Mouse (Mus musculus) kidney, embryonic 16.5 days (tissue): ENCODE measurements around the gene Ccdc17. TPM values are rescaled to one million over a fixed set of nuclear protein-coding genes. Genes with fewer than 3 reads are reported as not detected.

Source experiments
- ATAC-seq: fragments of 200-750 bp; cut with Nextera tagmentation; 2 replicates; pipeline ENCODE4 v1.8.0; 2017; ENCODE audit warnings: moderate TSS enrichment; ENCODE audit not compliant: low FRiP score, low TSS enrichment
- H3K27ac ChIP-seq: fragments of 300-500 bp; sonication (generic); 2 replicates; pipeline ENCODE4 v1.5.1; 2014; ENCODE audit warnings: low read length
- H3K27me3 ChIP-seq: fragments of 300-500 bp; sonication (generic); 2 replicates; pipeline ENCODE4 v1.6.1; 2014; ENCODE audit warnings: low read length, control low read depth, mixed read lengths; ENCODE audit not compliant: insufficient read depth
- H3K36me3 ChIP-seq: fragments of 300-500 bp; sonication (generic); 2 replicates; pipeline ENCODE4 v1.6.1; 2014; ENCODE audit warnings: low read length, control low read depth, mixed read lengths; ENCODE audit not compliant: insufficient read depth
- H3K4me1 ChIP-seq: fragments of 300-500 bp; sonication (generic); 2 replicates; pipeline ENCODE4 v1.6.1; 2014; ENCODE audit warnings: low read length, control low read depth, mixed read lengths; ENCODE audit not compliant: insufficient read depth
- H3K4me2 ChIP-seq: fragments of 300-500 bp; sonication (generic); replicated peaks from 2 replicates; pipeline ENCODE4 v1.6.1; 2014; ENCODE audit warnings: low read depth, low read length
- H3K4me3 ChIP-seq: fragments of 300-500 bp; sonication (generic); 2 replicates; pipeline ENCODE4 v1.5.1; 2014; ENCODE audit warnings: mild to moderate bottlenecking, low read length
- H3K9ac ChIP-seq: fragments of 300-500 bp; sonication (generic); replicated peaks from 2 replicates; pipeline ENCODE4 v1.6.1; 2014; ENCODE audit warnings: low read length
- H3K9me3 ChIP-seq: fragments of 300-500 bp; sonication (generic); 2 replicates; pipeline ENCODE4 v1.6.1; 2016; ENCODE audit warnings: low read length, control low read depth
- WGBS: fragments of 180-500 bp; shearing (Covaris S2); extraction: QIAGEN DNeasy Blood & Tissue Kit; methylation state at CpG from one replicate; pipeline ENCODE4 v1.1.7; 2014; 5-methylcytosine and 5-hydroxymethylcytosine counted together
- polyA plus RNA-seq: library from polyadenylated mRNA; unstranded; fragments of >200 nt; fragmentation: Nextera tagmentation; extraction: Ambion mirVana; gene quantifications from 2 replicates; pipeline ENCODE4 v1.2.1, GENCODE M21; 2015

The Ccdc17 gene
- polyA plus RNA-seq, 1 experiment from 2014 or later = 5.2 TPM

DNA sequence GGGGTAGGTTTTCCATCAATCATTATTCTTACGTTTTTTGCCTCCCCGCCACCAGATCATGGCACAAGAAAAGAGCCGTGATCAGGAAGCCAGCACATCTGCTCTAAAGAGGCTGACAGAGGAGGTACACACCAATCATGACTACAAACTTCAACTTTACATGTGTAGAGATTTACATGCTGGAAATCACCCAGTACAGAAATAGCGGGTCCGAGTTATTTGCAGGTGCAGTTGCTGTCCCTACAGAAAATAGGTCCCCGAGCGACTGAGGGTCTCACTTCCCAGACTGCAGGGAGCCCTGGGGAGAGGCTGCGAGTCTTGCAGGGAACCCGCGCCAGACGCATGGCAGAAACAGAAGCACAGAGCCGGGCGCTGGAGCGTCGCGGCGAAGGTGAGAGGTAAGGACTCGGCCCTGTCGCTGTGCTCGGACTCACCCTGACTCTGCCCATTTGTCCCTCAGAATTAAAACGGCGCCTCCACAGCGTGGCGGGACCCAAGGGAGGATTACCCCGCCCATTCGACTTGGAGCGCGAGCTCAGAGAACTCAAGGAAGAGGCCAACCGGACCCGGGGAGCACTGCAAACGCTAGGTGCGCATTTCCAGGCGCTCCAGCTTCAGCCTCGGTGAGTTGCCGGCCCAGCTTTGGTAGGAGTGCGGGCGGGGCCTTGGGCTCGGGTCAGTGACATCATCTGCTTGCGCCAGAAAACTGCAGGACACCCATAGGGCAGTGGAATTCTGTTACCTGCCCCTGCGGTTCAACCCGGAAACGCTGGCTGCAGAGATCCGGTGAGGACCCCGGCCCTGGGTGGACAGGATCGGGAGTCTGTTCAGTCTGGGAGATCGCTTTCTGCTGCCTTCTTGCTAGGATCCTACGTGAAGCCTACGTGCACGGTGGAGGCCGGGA, 776 bp downstream of the Ccdc17 start:
- H3K9me3 ChIP-seq = no peaks in the 10 kb centered on the region
- no peaks in the 10 kb centered on the region for H3K27me3 ChIP-seq
- peak overlapping the region; percentile 96 for H3K4me2 ChIP-seq
- peaks cover 25% of the 10 kb centered on the region for H3K36me3 ChIP-seq
- under 1% methylated on average over 50 of the region's 50 CpGs for WGBS
- peak overlapping the region; percentile 89 for H3K27ac ChIP-seq
- ATAC-seq = peak; percentile 96
- peaks cover 20% of the 10 kb centered on the region for H3K4me1 ChIP-seq
- peak overlapping the region; percentile 68 for H3K4me3 ChIP-seq
- H3K9ac ChIP-seq = peak overlapping the region; percentile 72

DNA sequence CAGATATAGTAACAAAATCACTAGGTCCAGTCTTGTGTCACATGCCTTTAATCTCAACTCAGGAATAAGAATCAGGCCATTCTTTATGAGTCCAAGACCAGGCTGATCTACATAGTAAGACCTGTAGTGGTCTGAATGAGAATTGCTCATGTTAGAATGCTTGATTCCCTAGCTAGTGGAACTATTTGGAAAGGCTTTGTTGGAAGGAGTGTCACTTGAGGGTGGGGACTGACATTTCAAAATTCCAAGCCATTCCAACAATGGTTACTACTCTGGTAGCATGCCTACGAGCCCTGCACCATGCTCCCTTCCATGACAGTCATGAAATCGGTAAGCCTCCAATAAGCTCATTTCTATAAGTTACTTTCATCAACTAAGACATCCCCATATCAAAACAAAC, 16.2 kb downstream of the Ccdc17 start:
- H3K36me3 ChIP-seq = peaks cover 44% of the 10 kb centered on the region

GRCm38 (mm10) chr4:116615237-116615636, 18.8 kb downstream of the Ccdc17 start:
- Histone ChIP-seq H3K27me3 (no peaks in the 10 kb centered on the region), H3K36me3 (peaks cover 44% of the 10 kb centered on the region)
- WGBS = 97% methylated on average over 2 of the region's 2 CpGs

More for the DNA sequence above, 16.2 kb downstream of the Ccdc17 start:
- Histone ChIP-seq H3K9ac (no peak overlapping the region), H3K27ac (no peak overlapping the region), H3K4me3 (no peak overlapping the region), H3K4me2 (no peak overlapping the region), H3K4me1 (no peaks in the 10 kb centered on the region), H3K9me3 (no peaks in the 10 kb centered on the region), H3K27me3 (no peaks in the 10 kb centered on the region)
- ATAC-seq = no peak
- WGBS = 93% methylated on average over 2 of the region's 2 CpGs

GRCm38 (mm10) chr4:116624831-116625230, 28.4 kb downstream of the Ccdc17 start:
- Histone ChIP-seq H3K9ac (no peak overlapping the region), H3K4me3 (no peak overlapping the region), H3K27ac (no peak overlapping the region), H3K4me1 (peaks cover 18% of the 10 kb centered on the region), H3K36me3 (peaks cover 12% of the 10 kb centered on the region), H3K9me3 (no peaks in the 10 kb centered on the region), H3K4me2 (no peak overlapping the region), H3K27me3 (no peaks in the 10 kb centered on the region)
- WGBS = 93% methylated on average over 4 of the region's 4 CpGs
- ATAC-seq = no peak

More at GRCm38 (mm10) chr4:116615237-116615636, 18.8 kb downstream of the Ccdc17 start:
- Histone ChIP-seq H3K27ac (no peak overlapping the region), H3K4me1 (no peaks in the 10 kb centered on the region), H3K4me2 (no peak overlapping the region), H3K4me3 (no peak overlapping the region), H3K9me3 (no peaks in the 10 kb centered on the region), H3K9ac (no peak overlapping the region)
- ATAC-seq = no peak

GRCm38 (mm10) chr4:116626658-116627358, 30.4 kb downstream of the Ccdc17 start:
- Histone ChIP-seq H3K4me3 (peak overlapping the region; percentile 90), H3K4me2 (peak overlapping the region; percentile 70), H3K4me1 (peaks cover 18% of the 10 kb centered on the region), H3K36me3 (peaks cover 4% of the 10 kb centered on the region; the same call in 1 of the 2 replicates), H3K9ac (peak overlapping the region; percentile 81), H3K9me3 (no peaks in the 10 kb centered on the region), H3K27me3 (no peaks in the 10 kb centered on the region), H3K27ac (peak overlapping the region; percentile 92)
- peak; percentile 81 for ATAC-seq
- WGBS = under 1% methylated on average over 51 of the region's 53 CpGs

- Histone ChIP-seq H3K27me3 (no peaks in the 10 kb centered on the region), H3K36me3 (0 out of 2 replicates have a peak, but pooled peaks cover 4% of the 10 kb centered on the region), H3K4me3 (peak overlapping the region; percentile 90), H3K4me1 (peaks cover 18% of the 10 kb centered on the region), H3K9ac (peak overlapping the region; percentile 81), H3K27ac (peak overlapping the region; percentile 92), H3K4me2 (peak overlapping the region; percentile 70), H3K9me3 (no peaks in the 10 kb centered on the region)
- WGBS = 1% methylated on average over 13 of the region's 13 CpGs
- ATAC-seq = peak; percentile 95
Observed at GRCm38 (mm10) chr4:116627359-116627716, 30.9 kb downstream of the Ccdc17 start.

DNA sequence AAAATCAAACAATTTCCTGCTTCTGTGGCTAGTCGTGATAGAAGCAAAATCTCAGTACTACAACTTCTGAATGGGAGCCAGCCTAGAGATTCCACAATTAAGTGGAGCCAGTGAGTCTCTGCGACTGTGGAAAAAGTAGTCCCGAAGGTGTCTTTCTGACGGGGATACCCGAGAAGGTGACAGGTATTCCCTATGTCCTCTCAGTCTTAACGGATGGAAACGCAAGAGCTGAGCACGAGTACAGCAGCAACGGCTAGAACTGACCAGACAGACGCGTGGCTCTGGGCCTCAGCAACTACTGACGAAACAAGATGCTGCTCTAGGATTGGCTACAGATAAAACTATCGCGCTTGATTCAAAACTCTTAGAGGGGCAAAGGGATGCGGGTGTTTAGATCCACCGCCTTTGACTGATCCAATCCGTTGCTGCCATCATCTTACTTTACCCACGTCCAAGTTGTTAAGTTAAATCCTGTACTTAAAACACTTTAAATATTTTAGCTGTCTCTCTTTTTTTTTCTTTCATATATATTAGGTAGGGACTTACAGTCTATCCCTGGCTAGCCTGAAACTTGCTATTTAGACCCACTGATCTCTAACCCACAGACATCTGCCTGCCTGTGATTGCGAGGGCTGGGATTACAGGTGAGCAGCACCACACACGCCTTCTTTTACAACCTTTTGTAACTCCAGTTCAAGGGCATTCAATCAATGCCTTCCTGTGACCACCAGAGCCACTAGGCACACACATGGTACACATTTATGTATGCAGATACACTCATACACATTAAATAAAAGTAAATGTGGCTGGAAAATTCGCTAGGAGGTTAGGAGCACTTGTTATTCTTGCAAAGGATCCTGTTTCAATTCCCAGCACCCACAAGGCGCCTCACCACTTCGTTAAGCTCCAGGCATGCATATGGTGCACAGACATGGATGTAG, 31.5 kb downstream of the Ccdc17 start, which contains the start of gene Nasp:
Gene Nasp (minus strand): TSS at position 220 of the 941 bp plus-strand sequence.
- 0 out of 2 replicates have a peak, but pooled peaks cover 4% of the 10 kb centered on the region for H3K36me3 ChIP-seq
- peak within 1 kb of the TSS; percentile 81 for H3K9ac ChIP-seq
- H3K4me3 ChIP-seq = peak within 1 kb of the TSS; percentile 90
- peak within 1 kb of the TSS; percentile 92 for H3K27ac ChIP-seq
- peaks cover 18% of the 10 kb centered on the region for H3K4me1 ChIP-seq
- peak within 1 kb of the TSS; percentile 70 for H3K4me2 ChIP-seq
- peak; percentile 92 for ATAC-seq
- 5% methylated on average over 23 of the region's 23 CpGs for WGBS
- no peaks in the 10 kb centered on the region for H3K27me3 ChIP-seq
- no peaks in the 10 kb centered on the region for H3K9me3 ChIP-seq

DNA sequence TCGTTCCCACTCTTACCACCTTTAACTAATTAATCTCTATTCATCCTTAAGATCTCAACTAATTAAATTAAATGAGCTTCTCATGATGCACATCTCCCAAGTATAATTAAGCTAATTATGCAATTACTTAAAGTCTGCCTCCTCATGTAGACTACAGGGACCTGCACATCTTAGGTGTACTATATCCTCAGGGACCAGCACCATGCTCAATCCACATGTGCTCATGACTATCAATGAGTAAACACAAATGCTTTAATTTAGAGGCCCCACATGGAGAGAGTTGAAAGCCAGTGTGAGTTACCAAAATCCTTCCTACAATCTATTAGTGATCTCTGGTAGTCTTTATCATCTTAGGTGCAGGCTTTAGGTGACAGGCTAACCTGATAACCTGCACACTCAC, 38.7 kb downstream of the Ccdc17 start:
- H3K9me3 ChIP-seq = no peaks in the 10 kb centered on the region
- no peak overlapping the region for H3K4me2 ChIP-seq
- H3K4me1 ChIP-seq = no peaks in the 10 kb centered on the region
- ATAC-seq = no peak
- no peaks in the 10 kb centered on the region for H3K27me3 ChIP-seq
- peaks cover 53% of the 10 kb centered on the region for H3K36me3 ChIP-seq
- no peak overlapping the region for H3K27ac ChIP-seq
- H3K9ac ChIP-seq = no peak overlapping the region
- WGBS = 94% methylated on average over 1 of the region's 1 CpGs
- H3K4me3 ChIP-seq = no peak overlapping the region

DNA sequence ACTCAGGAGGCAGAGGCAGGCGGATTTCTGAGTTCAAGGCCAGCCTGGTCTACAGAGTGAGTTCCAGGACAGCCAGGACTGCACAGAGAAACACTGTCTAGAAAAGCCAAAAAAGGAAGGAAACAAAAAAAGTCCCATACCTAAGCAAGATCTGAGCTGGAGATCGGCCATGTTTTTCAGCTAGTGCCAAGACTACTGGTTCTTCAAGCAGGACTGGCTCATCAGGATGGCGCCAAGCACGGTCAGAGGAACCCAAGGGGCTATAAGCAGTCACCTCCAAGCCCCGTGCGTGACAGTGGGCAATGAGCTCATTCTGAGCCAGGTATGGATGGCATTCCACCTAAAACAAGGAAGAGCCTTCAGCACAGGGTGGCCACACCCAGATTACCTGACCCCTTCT, 42.4 kb downstream of the Ccdc17 start:
- H3K36me3 ChIP-seq = peaks cover 73% of the 10 kb centered on the region
- H3K27me3 ChIP-seq = no peaks in the 10 kb centered on the region
- H3K9ac ChIP-seq = no peak overlapping the region
- no peak overlapping the region for H3K4me3 ChIP-seq
- H3K4me1 ChIP-seq = no peaks in the 10 kb centered on the region
- ATAC-seq = no peak
- no peak overlapping the region for H3K27ac ChIP-seq
- no peaks in the 10 kb centered on the region for H3K9me3 ChIP-seq
- H3K4me2 ChIP-seq = no peak overlapping the region
- 93% methylated on average over 6 of the region's 6 CpGs for WGBS
